Mouse (Mus musculus) MEL (cell line): ENCODE results near the gene Olfr56. TPM values are rescaled to one million over a fixed set of nuclear protein-coding genes. Genes with fewer than 3 reads are reported as not detected.
"Not testable (repeated sequence)": the region's sequence is repeated elsewhere in the genome, so short reads cannot be mapped to it uniquely, and the experiment has no call there.

Experiments
- DNase-seq: peaks from one replicate; pipeline ENCODE4 v3.0.0; 2011; ENCODE audit warnings: low read depth, low spot score
- H3K27ac ChIP-seq: 2 replicates; pipeline ENCODE4 v1.5.1; 2012; ENCODE audit warnings: low read depth, mild to moderate bottlenecking, control low read depth, low read length, moderate library complexity; ENCODE audit not compliant: control insufficient read depth
- H3K27me3 ChIP-seq, 2 experiments: fragments of 150-350 bp in 1 of 2; sonication (generic) in 1 of 2; 2 replicates each; pipeline ENCODE4 v1.6.1; 2012; ENCODE audit warnings: low read length in 2 of 2, mild to moderate bottlenecking in 2 of 2, improper control_type of control experiment in 1 of 2, moderate library complexity in 1 of 2; ENCODE audit not compliant: insufficient read depth in 2 of 2, control insufficient read depth in 1 of 2
- H3K36me3 ChIP-seq, 2 experiments: 2 replicates each; pipeline ENCODE4 v1.6.1; 2012 to 2014; ENCODE audit warnings: low read length in 2 of 2, improper control_type of control experiment in 1 of 2, inconsistent platforms in 1 of 2, mild to moderate bottlenecking in 1 of 2; ENCODE audit not compliant: insufficient read depth in 2 of 2, control insufficient read depth in 1 of 2
- H3K4me1 ChIP-seq, 2 experiments: fragments of 150-350 bp in 1 of 2; sonication (generic) in 1 of 2; 2 replicates each; pipeline ENCODE4 v1.6.1; 2012; ENCODE audit warnings: low read length in 2 of 2, improper control_type of control experiment in 1 of 2, mild to moderate bottlenecking in 1 of 2; ENCODE audit not compliant: insufficient read depth in 2 of 2, control insufficient read depth in 1 of 2
- H3K4me3 ChIP-seq, 2 experiments: fragments of 150-350 bp in 1 of 2; sonication (generic) in 1 of 2; 2 replicates each; pipeline ENCODE4 v1.5.1; 2012; ENCODE audit warnings: low read depth in 2 of 2, low read length in 2 of 2, mild to moderate bottlenecking in 2 of 2, moderate library complexity in 2 of 2, control low read depth in 1 of 2, improper control_type of control experiment in 1 of 2; ENCODE audit not compliant: control insufficient read depth in 1 of 2, insufficient read depth in 1 of 2
- H3K79me2 ChIP-seq: 2 replicates; pipeline ENCODE4 v1.6.1; 2012; ENCODE audit warnings: mild to moderate bottlenecking, low read length, moderate library complexity; ENCODE audit not compliant: control insufficient read depth, poor library complexity, insufficient read depth
- H3K9ac ChIP-seq: 2 replicates; pipeline ENCODE4 v1.6.1; 2012; ENCODE audit warnings: low read depth, mild to moderate bottlenecking, control low read depth, low read length, moderate library complexity; ENCODE audit not compliant: control insufficient read depth, poor library complexity, severe bottlenecking
- H3K9me3 ChIP-seq: fragments of 150-350 bp; sonication (generic); replicated peaks from 2 replicates; pipeline ENCODE4 v1.6.1; 2012; ENCODE audit warnings: mild to moderate bottlenecking, low read length, improper control_type of control experiment, moderate library complexity; ENCODE audit not compliant: insufficient read depth
- CHD1 ChIP-seq: IDR thresholded peaks from 2 replicates; pipeline ENCODE4 v1.6.1; 2012; ENCODE audit warnings: low read depth, mild to moderate bottlenecking, inconsistent platforms, low read length, improper control_type of control experiment
- ELF1 ChIP-seq: IDR thresholded peaks from 2 replicates; pipeline ENCODE4 v1.6.1; 2014; ENCODE audit warnings: low read depth, mild to moderate bottlenecking, inconsistent platforms, low read length, improper control_type of control experiment, moderate library complexity
- EP300 ChIP-seq, 2 experiments: IDR thresholded peaks; 2 replicates each; pipeline ENCODE4 v1.6.1; 2011; ENCODE audit warnings: improper control_type of control experiment in 2 of 2, low read length in 2 of 2, low read depth in 1 of 2, mild to moderate bottlenecking in 1 of 2
- ETS1 ChIP-seq: IDR thresholded peaks from 2 replicates; pipeline ENCODE4 v1.6.1; 2012; ENCODE audit warnings: low read depth, mild to moderate bottlenecking, inconsistent platforms, low read length, improper control_type of control experiment, moderate library complexity
- GABPA ChIP-seq: IDR thresholded peaks from 2 replicates; pipeline ENCODE4 v1.6.1; 2012; ENCODE audit warnings: low read depth, mild to moderate bottlenecking, inconsistent platforms, low read length, improper control_type of control experiment, moderate library complexity
- GATA1 ChIP-seq: IDR thresholded peaks from 2 replicates; pipeline ENCODE4 v1.6.1; 2011; ENCODE audit warnings: low read depth, low read length, improper control_type of control experiment
- HCFC1 ChIP-seq: IDR thresholded peaks from 2 replicates; pipeline ENCODE4 v1.6.1; 2012; ENCODE audit warnings: low read depth, mild to moderate bottlenecking, inconsistent platforms, low read length, improper control_type of control experiment, moderate library complexity
- MAX ChIP-seq: IDR thresholded peaks from 2 replicates; pipeline ENCODE4 v1.6.1; 2011; ENCODE audit warnings: low read length, improper control_type of control experiment
- MEF2A ChIP-seq: IDR thresholded peaks from 2 replicates; pipeline ENCODE4 v1.6.1; 2014; ENCODE audit warnings: low read depth, mild to moderate bottlenecking, inconsistent platforms, low read length, improper control_type of control experiment; ENCODE audit not compliant: poor library complexity, insufficient replicate concordance, severe bottlenecking; ENCODE audit errors: extremely low read depth
- MXI1 ChIP-seq: IDR thresholded peaks from 2 replicates; pipeline ENCODE4 v1.6.1; 2011; ENCODE audit warnings: mild to moderate bottlenecking, low read depth, low read length, improper control_type of control experiment
- MYB ChIP-seq: IDR thresholded peaks from 2 replicates; pipeline ENCODE4 v1.6.1; 2011; ENCODE audit warnings: mild to moderate bottlenecking, low read depth, low read length, improper control_type of control experiment
- MYC ChIP-seq: IDR thresholded peaks from 2 replicates; pipeline ENCODE4 v1.6.1; 2011; ENCODE audit warnings: low read depth, mild to moderate bottlenecking, low read length, improper control_type of control experiment, moderate library complexity
- NELFE ChIP-seq: IDR thresholded peaks from 2 replicates; pipeline ENCODE4 v1.6.1; 2011; ENCODE audit warnings: low read depth, low read length, improper control_type of control experiment
- POLR2A ChIP-seq, 2 experiments: IDR thresholded peaks; 2 replicates each; pipeline ENCODE4 v1.6.1; 2011 to 2012; ENCODE audit warnings: low read length in 2 of 2, mild to moderate bottlenecking in 2 of 2, control low read depth in 1 of 2, improper control_type of control experiment in 1 of 2, low read depth in 1 of 2, moderate library complexity in 1 of 2; ENCODE audit not compliant: control insufficient read depth in 1 of 2, insufficient read depth in 1 of 2, poor library complexity in 1 of 2
- POLR2AphosphoS2 ChIP-seq: IDR thresholded peaks from 2 replicates; pipeline ENCODE4 v1.6.1; 2011; ENCODE audit warnings: low read length, improper control_type of control experiment
- RCOR1 ChIP-seq: IDR thresholded peaks from 2 replicates; pipeline ENCODE4 v1.6.1; 2012; ENCODE audit warnings: low read depth, mild to moderate bottlenecking, inconsistent platforms, low read length, improper control_type of control experiment
- SIN3A ChIP-seq: IDR thresholded peaks from 2 replicates; pipeline ENCODE4 v1.6.1; 2012; ENCODE audit warnings: low read length, improper control_type of control experiment, inconsistent platforms
- SMC3 ChIP-seq: IDR thresholded peaks from 2 replicates; pipeline ENCODE4 v1.6.1; 2011; ENCODE audit warnings: low read depth, low read length, improper control_type of control experiment
- TAL1 ChIP-seq: IDR thresholded peaks from 2 replicates; pipeline ENCODE4 v1.6.1; 2012; ENCODE audit warnings: mild to moderate bottlenecking, inconsistent platforms, low read length, moderate library complexity, mixed read lengths
- TBP ChIP-seq: IDR thresholded peaks from 2 replicates; pipeline ENCODE4 v1.8.0; 2011; ENCODE audit warnings: low read depth, low read length, improper control_type of control experiment
- TCF12 ChIP-seq: IDR thresholded peaks from 2 replicates; pipeline ENCODE4 v1.6.1; 2014; ENCODE audit warnings: low read depth, mild to moderate bottlenecking, inconsistent platforms, low read length, improper control_type of control experiment, moderate library complexity
- polyA plus RNA-seq, 2 experiments: library from polyadenylated mRNA; stranded (reverse) in 1 of 2; unstranded in 1 of 2; fragments of >175 nt in 1 of 2; fragments of >200 nt in 1 of 2; gene quantifications; 2 replicates each; pipeline versions ENCODE4 v1.2.1 to v1.2.4; 2012; ENCODE audit warnings: low replicate concordance in 2 of 2, low read depth in 1 of 2; ENCODE audit not compliant: insufficient read length in 2 of 2, insufficient read depth in 1 of 2, missing spikeins in 1 of 2
- total RNA-seq: library from RNA; depleted of rRNA; stranded (reverse); fragments of 300-350 nt; gene quantifications from 2 replicates; pipeline ENCODE4 v1.2.3, GENCODE M21; 2012

The Olfr56 gene
- total and polyA plus RNA-seq, 3 experiments: 0.58 to 0.92 TPM; not detected in 1

DNA sequence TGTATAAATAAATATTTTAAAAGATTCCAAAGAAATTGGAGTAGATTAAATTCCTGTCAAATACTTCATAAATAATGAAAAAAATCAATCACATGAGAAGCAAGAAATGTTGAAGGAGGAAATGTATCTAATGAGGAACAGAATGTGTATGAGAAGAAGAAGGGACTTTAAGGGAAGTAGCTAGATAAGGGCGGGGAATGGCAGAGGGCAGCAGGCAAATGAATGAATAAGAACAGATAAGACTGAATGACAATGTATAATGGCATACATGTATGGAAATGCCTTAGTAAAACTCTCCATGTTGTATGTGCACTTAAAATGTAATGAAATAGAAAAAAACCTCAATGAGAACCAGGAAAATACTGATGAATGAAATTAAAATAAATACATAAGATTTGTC is 89.7 kb downstream of the Olfr56 start (continued):
- TF ChIP-seq GATA1 (peak; percentile 89), SMC3 (no peak)
- TF ChIP-seq, all 39 proteins: peak for 11

DNA sequence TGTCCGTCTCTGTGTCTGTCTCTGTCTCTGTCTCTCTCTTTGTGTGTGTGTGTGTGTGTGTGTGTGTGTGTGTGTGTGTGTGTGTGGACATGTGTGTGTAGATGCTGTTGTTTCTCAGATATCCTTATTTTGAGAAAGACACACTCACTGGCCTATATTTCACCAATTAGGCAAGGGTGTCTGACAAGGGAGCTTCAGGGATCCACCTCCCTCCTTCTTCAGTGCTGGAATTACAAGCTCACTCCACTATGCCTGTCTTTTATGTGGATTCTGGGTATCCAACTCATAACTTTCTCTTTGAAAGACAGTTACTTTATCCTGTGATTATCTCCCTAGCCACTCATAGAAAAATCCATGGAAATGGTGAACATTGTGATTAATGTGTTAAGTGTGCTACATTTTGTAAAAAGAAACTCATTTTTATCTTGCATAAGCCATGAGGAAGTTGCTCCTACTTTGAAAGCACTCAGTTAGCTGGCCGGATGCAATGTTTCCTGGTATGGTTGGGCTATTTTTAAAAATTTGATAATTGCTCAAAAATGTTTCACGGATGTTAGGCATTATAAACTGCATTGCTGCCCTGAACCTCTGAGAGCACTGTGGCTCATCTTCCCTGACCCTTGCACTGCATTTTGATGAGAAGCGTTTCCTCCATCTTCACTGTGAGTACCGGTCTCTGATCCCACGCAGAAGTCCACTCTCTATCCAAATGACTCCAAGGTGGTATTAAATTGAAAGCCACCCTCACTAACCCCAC is 97.5 kb downstream of the Olfr56 start, which contains the start of gene Ifi47:
TSS of gene Ifi47 (plus strand) at position 587 of the 757 bp plus-strand sequence.
- Histone ChIP-seq H3K27ac (peak within 1 kb of the TSS; percentile 93), H3K4me3 (peak within 1 kb of the TSS; percentile 49 to 60), H3K9ac (peak within 1 kb of the TSS; percentile 69), H3K36me3 (peaks cover 0 to 50% of the 10 kb centered on the region in 2 experiments; a peak in 2 of 4 replicates), H3K4me1 (peaks cover 27 to 28% of the 10 kb centered on the region in 2 experiments), H3K79me2 (peaks cover 25% of the 10 kb centered on the region)
- TF ChIP-seq POLR2A (IDR thresholded peaks at IDR 0.05; ENCODE audit: control insufficient read depth in 1 of 2, insufficient read depth in 1 of 2, low read depth in 1 of 2, low read length in 2 of 2, poor library complexity in 1 of 2): peak in 1 of 2 experiments; percentile 76; a peak in 2 of 4 replicates
- peak; percentile 70; the same call in 1 of the 2 replicates for TF ChIP-seq CHD1
- peak; percentile 64 for TF ChIP-seq ELF1
- TF ChIP-seq TBP: peak; percentile 92
- TF ChIP-seq RCOR1: peak; percentile 66; the same call in 1 of the 2 replicates
- TF ChIP-seq GATA1: peak; percentile 75
- TF ChIP-seq MYC: peak; percentile 88
- TF ChIP-seq MEF2A: peak; percentile 89
- peak; percentile 57; the same call in 1 of the 2 replicates for TF ChIP-seq NELFE
- peak; percentile 89 for TF ChIP-seq ETS1
- 0 out of 2 replicates have a peak, but pooled peaks have one; percentile 28 for TF ChIP-seq MXI1
- TF ChIP-seq SIN3A: peak; percentile 89
- 0 out of 2 replicates have a peak, but pooled peaks have one; percentile 20 for TF ChIP-seq POLR2AphosphoS2
- 0 out of 2 replicates have a peak, but pooled peaks have one; percentile 23 for TF ChIP-seq HCFC1
- TF ChIP-seq GABPA: 0 out of 2 replicates have a peak, but pooled peaks have one; percentile 17
- TF ChIP-seq TCF12: peak; percentile 73
- peak; percentile 31; the same call in 1 of the 2 replicates for TF ChIP-seq TAL1
- TF ChIP-seq EP300 (IDR thresholded peaks at IDR 0.05; ENCODE audit: low read depth in 1 of 2, low read length in 2 of 2): peak; percentile 85 to 88
- TF ChIP-seq MAX: peak; percentile 16; the same call in 1 of the 2 replicates
- TF ChIP-seq MYB: peak; percentile 65; the same call in 1 of the 2 replicates
- H3K9me3 ChIP-seq, H3K27me3 ChIP-seq: not testable (repeated sequence)
- peak; percentile 90 for DNase-seq
